Mouse (Mus musculus) neutrophil, adult 59 days (primary cell): ENCODE data around the gene Klf5. TPM values are rescaled to one million over a fixed set of nuclear protein-coding genes. Genes with fewer than 3 reads are reported as not detected.

ENCODE experiments used
- total RNA-seq, 2 experiments: library from RNA; stranded (reverse); gene quantifications; 1 replicate in 1 of 2; 2 replicates in 1 of 2; pipeline ENCODE4 v1.2.4; 2023

Gene Klf5
- total RNA-seq, result 10 to 100 TPM; 33.7 to 46.7 TPM

GRCm38 (mm10) chr14:99298385-99299021, at the start of gene Klf5:
Klf5 (plus strand) TSS chr14:99298691.

Other genes starting within 250 kb of the Klf5 start
- gene Pibf1, start 199.3 kb upstream of the Klf5 start, total RNA-seq, result 10 to 100 TPM; 12.2 to 12.3 TPM
- gene Dis3, start 198.9 kb upstream of the Klf5 start, total RNA-seq, result 10 to 100 TPM in 1 of 2 experiments, 1 to 10 TPM in 1; 9.2 to 11.6 TPM